Mouse (Mus musculus): ENCODE data around the gene Bcl11a.

Gene Bcl11a

GRCm38 (mm10) chr11:24132853-24133252 lies 55.0 kb downstream of the Bcl11a start:
- no peak for DNase-seq

- no peak for DNase-seq
These were observed 55.6 kb downstream of the Bcl11a start for GRCm38 (mm10) chr11:24133484-24133883.

- no peak for DNase-seq
These were observed 56.1 kb downstream of the Bcl11a start for GRCm38 (mm10) chr11:24133928-24134327.

GRCm38 (mm10) chr11:24135244-24135643 lies 57.4 kb downstream of the Bcl11a start:
- no peak for DNase-seq

GRCm38 (mm10) chr11:24136084-24136785 lies 58.4 kb downstream of the Bcl11a start:
- DNase-seq: no peak

GRCm38 (mm10) chr11:24137891-24138290 lies 60.0 kb downstream of the Bcl11a start:
- no peak for DNase-seq

- DNase-seq: no peak
These were observed 60.9 kb downstream of the Bcl11a start for GRCm38 (mm10) chr11:24138600-24139375.

GRCm38 (mm10) chr11:24139432-24139831 lies 61.6 kb downstream of the Bcl11a start:
- no peak for DNase-seq

- DNase-seq: no peak
These were observed 62.1 kb downstream of the Bcl11a start for GRCm38 (mm10) chr11:24139952-24140351.

GRCm38 (mm10) chr11:24140948-24141347 lies 63.1 kb downstream of the Bcl11a start:
- no peak for DNase-seq

- DNase-seq: no peak
These were observed 63.8 kb downstream of the Bcl11a start for GRCm38 (mm10) chr11:24141479-24142251.

GRCm38 (mm10) chr11:24142316-24142715 lies 64.5 kb downstream of the Bcl11a start:
- DNase-seq: no peak

GRCm38 (mm10) chr11:24144159-24144946 lies 66.5 kb downstream of the Bcl11a start:
- peak in 1 of 2 experiments; percentile 60 for DNase-seq

GRCm38 (mm10) chr11:24146034-24146433 lies 68.2 kb downstream of the Bcl11a start:
- peak; percentile 30 to 73 for DNase-seq

GRCm38 (mm10) chr11:24146437-24146836 lies 68.6 kb downstream of the Bcl11a start:
- no peak for DNase-seq

GRCm38 (mm10) chr11:24147698-24148097 lies 69.8 kb downstream of the Bcl11a start:
- DNase-seq: no peak

- DNase-seq: no peak
These were observed 70.7 kb downstream of the Bcl11a start for GRCm38 (mm10) chr11:24148545-24148944.

GRCm38 (mm10) chr11:24149462-24150220 lies 71.8 kb downstream of the Bcl11a start:
- peak in 1 of 2 experiments; percentile 7 for DNase-seq

GRCm38 (mm10) chr11:24152076-24152784 lies 74.4 kb downstream of the Bcl11a start:
- peak in 1 of 2 experiments; percentile 19 for DNase-seq

GRCm38 (mm10) chr11:24153049-24153448 lies 75.2 kb downstream of the Bcl11a start:
- DNase-seq: no peak

- DNase-seq: no peak
These were observed 80.2 kb downstream of the Bcl11a start for GRCm38 (mm10) chr11:24158026-24158425.

All from kidney, adult 8-10 months (tissue).